Mouse (Mus musculus) liver, embryonic 12.5 days (tissue): ENCODE measurements around the gene Myh2. TPM values are rescaled to one million over a fixed set of nuclear protein-coding genes. Genes with fewer than 3 reads are reported as not detected.

Experiments
- ATAC-seq: fragments of 200-750 bp; cut with Nextera tagmentation; 2 replicates; pipeline ENCODE4 v1.8.0; 2017; ENCODE audit warnings: moderate number of reproducible peaks, mild to moderate bottlenecking, moderate library complexity
- H3K27ac ChIP-seq: fragments of 300-500 bp; sonication (generic); 2 replicates; pipeline ENCODE4 v1.5.1; 2016; ENCODE audit warnings: mild to moderate bottlenecking
- H3K27me3 ChIP-seq: fragments of 300-500 bp; sonication (generic); replicated peaks from 2 replicates; pipeline ENCODE4 v1.6.1; 2016; ENCODE audit warnings: mild to moderate bottlenecking, moderate library complexity
- H3K36me3 ChIP-seq: fragments of 300-500 bp; sonication (generic); 2 replicates; pipeline ENCODE4 v1.6.1; 2016; ENCODE audit warnings: mild to moderate bottlenecking, moderate library complexity
- H3K4me1 ChIP-seq: fragments of 300-500 bp; sonication (generic); 2 replicates; pipeline ENCODE4 v1.6.1; 2016
- H3K4me2 ChIP-seq: fragments of 300-500 bp; sonication (generic); 2 replicates; pipeline ENCODE4 v1.6.1; 2016; ENCODE audit warnings: mild to moderate bottlenecking, moderate library complexity
- H3K4me3 ChIP-seq: fragments of 300-500 bp; sonication (generic); 2 replicates; pipeline ENCODE4 v1.5.1; 2016; ENCODE audit warnings: mild to moderate bottlenecking, moderate library complexity
- H3K9ac ChIP-seq: fragments of 300-500 bp; sonication (generic); 2 replicates; pipeline ENCODE4 v1.6.1; 2016; ENCODE audit warnings: mild to moderate bottlenecking, moderate library complexity
- H3K9me3 ChIP-seq: fragments of 300-500 bp; sonication (generic); replicated peaks from 2 replicates; pipeline ENCODE4 v1.6.1; 2016; ENCODE audit warnings: mild to moderate bottlenecking, moderate library complexity
- WGBS: fragments of 180-500 bp; shearing (Covaris S2); methylation state at CpG from one replicate; pipeline ENCODE4 v1.1.7; 2016; ENCODE audit not compliant: insufficient replicate concordance; 5-methylcytosine and 5-hydroxymethylcytosine counted together
- polyA plus RNA-seq: library from polyadenylated mRNA; unstranded; fragments of >200 nt; fragmentation: Nextera tagmentation; extraction: Ambion mirVana; gene quantifications from 2 replicates; pipeline ENCODE4 v1.2.1, GENCODE M21; 2016

Gene Myh2
- polyA plus RNA-seq, 1 experiment from 2014 or later: not detected

GRCm38 (mm10) chr11:67160131-67160530, 10.7 kb upstream of the Myh2 start:
- Histone ChIP-seq H3K27ac (no peak overlapping the region), H3K9ac (no peak overlapping the region), H3K36me3 (no peaks in the 10 kb centered on the region), H3K4me1 (no peaks in the 10 kb centered on the region), H3K9me3 (no peaks in the 10 kb centered on the region), H3K4me2 (no peak overlapping the region), H3K4me3 (no peak overlapping the region), H3K27me3 (no peaks in the 10 kb centered on the region)
- ATAC-seq: no peak
- WGBS: 67% methylated on average over 3 of the region's 3 CpGs

DNA sequence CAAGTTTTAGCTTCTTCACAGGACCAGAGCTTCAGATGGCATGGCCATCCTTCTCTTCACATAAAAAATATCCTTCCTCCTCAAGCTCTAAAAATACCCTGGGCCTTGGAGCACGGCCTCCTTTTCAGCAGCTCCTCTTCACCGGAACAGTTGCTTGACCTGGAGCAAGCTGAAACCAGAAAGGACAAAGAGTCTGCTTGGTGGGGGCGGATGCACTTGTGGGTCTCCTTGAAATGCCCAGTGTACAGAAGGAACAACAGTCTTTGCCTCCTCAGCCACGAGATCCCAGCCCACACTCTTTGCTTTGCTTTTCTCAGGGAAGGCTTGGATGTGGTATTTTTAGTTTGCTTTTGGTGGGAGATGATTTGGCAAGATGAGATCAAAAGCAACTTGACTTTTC, 7.1 kb upstream of the Myh2 start:
- no peaks in the 10 kb centered on the region for H3K9me3 ChIP-seq
- H3K27me3 ChIP-seq: no peaks in the 10 kb centered on the region
- H3K9ac ChIP-seq: no peak overlapping the region
- no peak overlapping the region for H3K4me2 ChIP-seq
- ATAC-seq: no peak
- H3K4me1 ChIP-seq: no peaks in the 10 kb centered on the region
- no peak overlapping the region for H3K27ac ChIP-seq
- H3K4me3 ChIP-seq: no peak overlapping the region
- no peaks in the 10 kb centered on the region for H3K36me3 ChIP-seq
- 70% methylated on average over 4 of the region's 4 CpGs for WGBS

GRCm38 (mm10) chr11:67164851-67165250, 6.0 kb upstream of the Myh2 start:
- no peak overlapping the region for H3K4me2 ChIP-seq
- no peak overlapping the region for H3K9ac ChIP-seq
- no peaks in the 10 kb centered on the region for H3K9me3 ChIP-seq
- no peaks in the 10 kb centered on the region for H3K36me3 ChIP-seq
- H3K27me3 ChIP-seq: no peaks in the 10 kb centered on the region
- ATAC-seq: no peak
- no peak overlapping the region for H3K27ac ChIP-seq
- H3K4me3 ChIP-seq: no peak overlapping the region
- H3K4me1 ChIP-seq: no peaks in the 10 kb centered on the region
- WGBS: 53% methylated on average over 5 of the region's 5 CpGs

- Histone ChIP-seq H3K4me2 (no peak overlapping the region), H3K4me3 (no peak overlapping the region), H3K9ac (no peak overlapping the region), H3K27ac (no peak overlapping the region), H3K9me3 (no peaks in the 10 kb centered on the region), H3K36me3 (no peaks in the 10 kb centered on the region), H3K4me1 (no peaks in the 10 kb centered on the region), H3K27me3 (no peaks in the 10 kb centered on the region)
- no peak for ATAC-seq
- 53% methylated on average over 5 of the region's 5 CpGs for WGBS
These were observed 1.5 kb upstream of the Myh2 start for GRCm38 (mm10) chr11:67169301-67169700.

DNA sequence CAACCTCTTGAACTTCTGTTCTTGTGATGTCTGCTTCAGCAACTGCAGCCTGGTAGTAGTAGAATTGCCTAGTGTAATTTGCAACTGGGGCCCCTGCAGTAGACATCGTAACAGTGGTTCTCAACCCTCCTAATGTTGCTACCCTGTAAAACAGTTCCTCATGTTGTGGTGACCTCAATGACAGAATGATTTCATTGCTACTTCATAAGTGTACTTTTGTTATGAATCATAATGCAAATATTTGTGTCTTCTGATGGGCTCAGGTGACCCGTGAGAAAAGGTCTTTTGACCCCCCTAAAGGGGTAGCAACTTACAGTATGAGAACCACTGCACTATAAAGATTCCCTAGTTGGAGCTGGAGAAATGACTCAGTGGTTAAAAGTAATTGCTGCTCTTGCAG, 1.6 kb downstream of the Myh2 start:
- no peaks in the 10 kb centered on the region for H3K4me1 ChIP-seq
- no peak for ATAC-seq
- 60% methylated on average over 2 of the region's 2 CpGs for WGBS
- H3K27me3 ChIP-seq: no peaks in the 10 kb centered on the region
- no peaks in the 10 kb centered on the region for H3K9me3 ChIP-seq
- H3K36me3 ChIP-seq: no peaks in the 10 kb centered on the region
- no peak overlapping the region for H3K27ac ChIP-seq
- H3K9ac ChIP-seq: no peak overlapping the region
- no peak overlapping the region for H3K4me3 ChIP-seq
- no peak overlapping the region for H3K4me2 ChIP-seq

GRCm38 (mm10) chr11:67176376-67176775, 5.5 kb downstream of the Myh2 start:
- H3K4me3 ChIP-seq: no peak overlapping the region
- 57% methylated on average over 5 of the region's 5 CpGs for whole genome bisulfite sequencing
- no peak overlapping the region for H3K4me2 ChIP-seq
- H3K9me3 ChIP-seq: no peaks in the 10 kb centered on the region
- no peak for ATAC-seq
- H3K9ac ChIP-seq: no peak overlapping the region
- H3K27me3 ChIP-seq: no peaks in the 10 kb centered on the region
- H3K36me3 ChIP-seq: no peaks in the 10 kb centered on the region
- no peak overlapping the region for H3K27ac ChIP-seq
- no peaks in the 10 kb centered on the region for H3K4me1 ChIP-seq

GRCm38 (mm10) chr11:67190316-67190715, 19.5 kb downstream of the Myh2 start:
- Histone ChIP-seq H3K4me2 (no peak overlapping the region), H3K9me3 (no peaks in the 10 kb centered on the region), H3K9ac (no peak overlapping the region), H3K27ac (no peak overlapping the region), H3K4me3 (no peak overlapping the region), H3K4me1 (no peaks in the 10 kb centered on the region), H3K36me3 (no peaks in the 10 kb centered on the region), H3K27me3 (no peaks in the 10 kb centered on the region)
- ATAC-seq: no peak
- 75% methylated on average over 10 of the region's 10 CpGs for WGBS

DNA sequence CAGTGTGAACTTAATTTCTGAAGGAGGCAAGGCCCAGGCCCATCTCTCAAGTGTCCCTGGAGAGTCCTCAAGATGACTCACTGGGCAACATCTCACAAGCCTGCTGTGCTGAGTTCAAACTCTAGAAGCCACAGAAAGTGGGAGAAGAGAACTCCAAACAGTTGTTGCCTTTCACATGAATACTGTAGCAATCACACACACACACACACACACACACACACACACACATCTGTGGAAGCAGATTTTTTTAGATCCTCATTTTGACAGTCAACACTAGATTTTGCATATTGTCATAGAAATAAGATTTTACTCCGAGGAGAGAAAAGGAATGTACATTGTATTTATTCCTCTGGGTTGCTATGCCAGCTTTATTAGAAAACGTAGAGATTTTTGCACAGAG, 20.0 kb downstream of the Myh2 start:
- no peaks in the 10 kb centered on the region for H3K9me3 ChIP-seq
- no peaks in the 10 kb centered on the region for H3K27me3 ChIP-seq
- 68% methylated on average over 2 of the region's 2 CpGs for WGBS
- no peak overlapping the region for H3K9ac ChIP-seq
- H3K4me1 ChIP-seq: no peaks in the 10 kb centered on the region
- H3K36me3 ChIP-seq: no peaks in the 10 kb centered on the region
- no peak overlapping the region for H3K4me3 ChIP-seq
- H3K27ac ChIP-seq: no peak overlapping the region
- no peak overlapping the region for H3K4me2 ChIP-seq
- ATAC-seq: no peak

- Histone ChIP-seq H3K36me3 (no peaks in the 10 kb centered on the region), H3K9ac (no peak overlapping the region), H3K4me1 (no peaks in the 10 kb centered on the region), H3K27me3 (no peaks in the 10 kb centered on the region), H3K9me3 (no peaks in the 10 kb centered on the region), H3K4me3 (no peak overlapping the region), H3K4me2 (no peak overlapping the region), H3K27ac (no peak overlapping the region)
- WGBS: 82% methylated on average over 14 of the region's 14 CpGs
- no peak for ATAC-seq
These were observed 20.7 kb downstream of the Myh2 start for GRCm38 (mm10) chr11:67191496-67191895.

- Histone ChIP-seq H3K27me3 (no peaks in the 10 kb centered on the region), H3K27ac (no peak overlapping the region), H3K4me2 (no peak overlapping the region), H3K4me3 (no peak overlapping the region), H3K9ac (no peak overlapping the region), H3K4me1 (no peaks in the 10 kb centered on the region), H3K9me3 (no peaks in the 10 kb centered on the region), H3K36me3 (no peaks in the 10 kb centered on the region)
- 42% methylated on average over 1 of the region's 1 CpGs for WGBS
- no peak for ATAC-seq
These were observed 28.5 kb downstream of the Myh2 start for GRCm38 (mm10) chr11:67199321-67199720.

- no peak within 1 kb of the TSS for H3K4me2 ChIP-seq
- no peak within 1 kb of the TSS for H3K27ac ChIP-seq
- H3K9me3 ChIP-seq: no peaks in the 10 kb centered on the region
- H3K27me3 ChIP-seq: no peaks in the 10 kb centered on the region
- H3K4me1 ChIP-seq: no peaks in the 10 kb centered on the region
- 55% methylated on average over 4 of the region's 4 CpGs for WGBS
- no peak for ATAC-seq
- H3K9ac ChIP-seq: no peak within 1 kb of the TSS
- H3K36me3 ChIP-seq: no peaks in the 10 kb centered on the region
- no peak within 1 kb of the TSS for H3K4me3 ChIP-seq
These were observed 28.9 kb downstream of the Myh2 start, which contains the start of gene Myh1 for GRCm38 (mm10) chr11:67199752-67200151. Gene Myh1, plus strand, starts transcription at chr11:67200052.

DNA sequence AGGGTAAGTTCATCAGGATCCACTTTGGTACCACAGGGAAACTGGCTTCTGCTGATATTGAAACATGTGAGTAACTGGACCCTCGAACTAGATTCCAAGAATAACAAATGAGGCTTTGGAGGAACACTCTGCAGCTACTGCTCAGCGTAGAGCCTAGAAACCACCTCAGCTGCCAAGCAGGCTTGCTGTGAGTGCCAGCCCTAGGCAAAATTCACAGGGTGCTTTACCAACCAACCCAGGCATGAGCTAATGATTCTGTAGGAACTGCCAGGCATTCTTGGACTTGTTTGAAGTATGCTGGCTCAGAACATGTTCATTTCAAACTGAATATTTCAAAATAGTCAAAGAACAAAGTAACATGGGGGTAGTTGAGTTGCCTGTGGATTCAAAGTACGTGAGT, 33.9 kb downstream of the Myh2 start:
- Histone ChIP-seq H3K9me3 (no peaks in the 10 kb centered on the region), H3K4me2 (no peak overlapping the region), H3K27ac (no peak overlapping the region), H3K27me3 (no peaks in the 10 kb centered on the region), H3K36me3 (no peaks in the 10 kb centered on the region), H3K9ac (no peak overlapping the region), H3K4me3 (no peak overlapping the region), H3K4me1 (no peaks in the 10 kb centered on the region)
- WGBS: 55% methylated on average over 3 of the region's 3 CpGs
- ATAC-seq: no peak

- no peak for ATAC-seq
- no peaks in the 10 kb centered on the region for H3K27me3 ChIP-seq
- no peaks in the 10 kb centered on the region for H3K36me3 ChIP-seq
- no peaks in the 10 kb centered on the region for H3K4me1 ChIP-seq
- no peak overlapping the region for H3K27ac ChIP-seq
- 76% methylated on average over 8 of the region's 8 CpGs for WGBS
- H3K9me3 ChIP-seq: no peaks in the 10 kb centered on the region
- H3K4me2 ChIP-seq: no peak overlapping the region
- no peak overlapping the region for H3K9ac ChIP-seq
- no peak overlapping the region for H3K4me3 ChIP-seq
These were observed 51.0 kb downstream of the Myh2 start for GRCm38 (mm10) chr11:67221803-67222202.
